Mouse (Mus musculus) thymus, postnatal 25 days (tissue): ENCODE data around the gene Defb35.
A peak's percentile ranks its signal among the peaks of the same experiment; 100 is the strongest.
"Not testable (repeated sequence)": the region's sequence is repeated elsewhere in the genome, so short reads cannot be mapped to it uniquely, and the experiment has no call there.

Experiments
- DNase-seq: peaks from one replicate; pipeline ENCODE4 v3.0.0; 2022

Gene Defb35

GRCm38 (mm10) chr8:21938052-21938451 is at the start of gene Defb35:
Gene Defb35, plus strand, starts transcription at chr8:21938352.
- DNase-seq: not testable (repeated sequence)

- not testable (repeated sequence) for DNase-seq
These were observed 31.9 kb upstream of the Defb35 start, which contains the start of gene Defb11 for GRCm38 (mm10) chr8:21906290-21906689. Gene Defb11, minus strand, starts transcription at chr8:21906412.

GRCm38 (mm10) chr8:21911931-21912330 is 26.2 kb upstream of the Defb35 start:
- DNase-seq: no peak

GRCm38 (mm10) chr8:21912554-21912953 is 25.6 kb upstream of the Defb35 start:
- DNase-seq: no peak

- DNase-seq: no peak
These were observed 22.5 kb upstream of the Defb35 start for GRCm38 (mm10) chr8:21915625-21916024.

- DNase-seq: not testable (repeated sequence)
These were observed 7.4 kb upstream of the Defb35 start for GRCm38 (mm10) chr8:21930754-21931153.

GRCm38 (mm10) chr8:21932610-21933009 is 5.5 kb upstream of the Defb35 start, which contains the start of gene Defb15:
Gene Defb15, minus strand, starts transcription at chr8:21932710.
- DNase-seq: no peak

- DNase-seq: no peak
These were observed 8.3 kb downstream of the Defb35 start, which contains the start of gene Defb13 for GRCm38 (mm10) chr8:21946462-21946861. Gene Defb13, plus strand, starts transcription at chr8:21946762.

- no peak for DNase-seq
These were observed 9.3 kb downstream of the Defb35 start for GRCm38 (mm10) chr8:21947311-21948017.

- DNase-seq: peak; percentile 32
These were observed 17.2 kb downstream of the Defb35 start for GRCm38 (mm10) chr8:21955321-21955720.

- no peak for DNase-seq
These were observed 18.2 kb downstream of the Defb35 start for GRCm38 (mm10) chr8:21956336-21956735.

GRCm38 (mm10) chr8:21958414-21958813 is 20.3 kb downstream of the Defb35 start, which contains the start of gene Fam90a1a:
Gene Fam90a1a, plus strand, starts transcription at chr8:21958714.
- DNase-seq: no peak

- DNase-seq: no peak
These were observed 28.5 kb downstream of the Defb35 start for GRCm38 (mm10) chr8:21966646-21967045.

- DNase-seq: no peak
These were observed 31.3 kb downstream of the Defb35 start, which contains the start of gene Ccdc70 for GRCm38 (mm10) chr8:21969475-21969874. Gene Ccdc70, plus strand, starts transcription at chr8:21969775.

- DNase-seq: no peak
These were observed 40.0 kb downstream of the Defb35 start for GRCm38 (mm10) chr8:21978193-21978592.

GRCm38 (mm10) chr8:21981664-21982337 is 43.6 kb downstream of the Defb35 start:
- DNase-seq: no peak
